Mouse (Mus musculus) left cerebral cortex, postnatal 14 days (tissue): ENCODE data around the gene Tmem81. TPM values are rescaled to one million over a fixed set of nuclear protein-coding genes. Genes with fewer than 3 reads are reported as not detected.
A peak's percentile ranks its signal among the peaks of the same experiment; 100 is the strongest.

Experiments
- DNase-seq, 2 experiments: peaks; one replicate each; pipeline ENCODE4 v3.0.0; 2021 to 2022; ENCODE audit warnings: low spot score in 2 of 2, mixed read lengths in 1 of 2
- intact Hi-C: fragments of 180-260 bp; cut with DNase I; formaldehyde crosslinking; loops from one replicate; pipeline ENCODE4 v1.15.1; 2025
- total RNA-seq, 2 experiments: library from RNA; stranded (reverse); gene quantifications; 2 replicates each; pipeline ENCODE4 v1.2.3; 2021

Tmem81 gene
- total RNA-seq, 2 experiments from 2014 or later: 2.3 to 2.7 TPM

DNA sequence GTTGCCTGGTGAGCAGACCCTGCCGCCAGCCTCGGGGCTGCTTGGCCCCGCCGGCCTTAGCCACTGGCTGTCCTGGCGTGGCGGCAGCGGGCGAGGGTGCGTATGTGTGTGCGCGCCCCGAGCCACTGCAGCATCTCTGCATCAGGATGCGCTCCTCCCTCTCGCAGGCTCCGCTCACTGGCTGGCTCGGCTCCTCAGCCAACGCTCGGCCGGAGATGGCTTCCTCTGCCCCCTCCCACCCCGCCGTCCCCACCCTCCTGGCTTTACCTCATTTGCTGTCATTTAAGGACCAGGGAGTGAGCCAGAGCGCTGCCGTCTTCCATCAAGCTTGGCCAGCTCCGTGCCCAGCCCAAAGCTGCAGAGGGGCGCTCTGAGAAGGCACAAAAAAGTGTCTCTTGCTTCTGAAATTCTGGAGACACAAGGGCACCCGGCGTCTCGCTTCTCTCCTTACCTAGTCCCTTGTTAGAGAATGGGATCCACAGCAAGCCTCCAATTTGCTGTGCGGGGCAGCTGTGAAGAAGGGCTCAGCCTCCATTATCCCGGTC is 36.8 kb downstream of the Tmem81 start, which contains the start of gene Cntn2:
Gene Cntn2, minus strand, starts transcription at position 495 of the 545 bp plus-strand sequence.
- intact Hi-C loops: no loop called here
- DNase-seq: peak; percentile 75

DNA sequence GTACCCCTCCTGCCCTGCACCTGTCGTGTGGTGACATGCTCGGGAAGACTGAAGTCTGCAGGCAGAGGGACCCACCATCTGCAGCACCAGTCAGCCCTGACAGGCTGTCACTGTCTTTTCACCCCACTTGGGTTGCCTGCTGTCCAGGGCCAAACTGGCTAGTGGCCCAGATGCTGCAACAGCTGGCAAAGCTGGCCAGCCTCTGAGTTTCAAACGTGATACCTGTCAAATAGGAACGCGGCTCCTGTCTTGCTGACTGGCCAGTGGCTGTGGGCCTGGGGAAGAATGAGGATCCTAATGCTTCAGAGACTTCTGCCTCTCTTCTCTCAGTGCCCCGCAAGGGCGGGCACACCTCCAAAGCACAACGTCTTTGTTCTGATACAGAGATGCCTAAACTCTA is 37.8 kb downstream of the Tmem81 start:
- DNase-seq: no peak
- intact Hi-C loops: no loop called here

DNA sequence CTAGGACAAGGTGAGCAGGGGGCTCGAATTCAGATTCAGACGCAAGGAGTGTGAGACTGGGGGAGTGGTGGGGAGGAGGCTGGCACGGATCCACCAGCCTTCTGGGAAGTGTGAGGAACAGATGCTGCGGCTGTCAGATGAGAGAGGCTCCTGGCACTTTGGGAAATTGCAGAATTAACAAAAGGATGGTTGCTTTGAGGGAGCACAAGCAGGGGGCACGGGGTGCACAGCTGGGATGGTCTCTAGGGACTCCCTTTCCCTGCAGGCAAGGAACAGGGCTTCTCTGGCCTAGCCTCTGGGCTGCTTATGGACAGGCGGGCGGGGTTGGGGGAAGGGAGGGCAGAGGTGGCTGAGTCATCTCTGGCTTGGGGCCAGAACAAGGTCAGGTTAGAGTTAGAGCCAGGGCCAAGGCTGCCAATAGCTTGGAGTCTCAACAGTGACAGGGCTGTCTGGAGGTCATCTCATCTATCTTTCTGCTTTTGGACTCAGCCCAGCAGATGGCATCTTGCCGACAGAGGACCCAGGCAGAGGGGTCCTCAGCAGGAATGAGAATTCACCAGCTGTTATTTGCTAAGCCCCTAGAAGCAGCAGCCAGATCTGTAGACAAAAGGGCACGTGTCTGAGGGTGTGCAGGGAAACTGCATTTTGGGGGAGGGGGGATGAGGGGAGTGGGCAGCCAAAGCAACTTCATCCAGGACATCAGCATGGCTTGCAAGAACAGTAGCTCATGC is 52.0 kb downstream of the Tmem81 start:
- peak; percentile 53 to 63 for DNase-seq

More for the DNA sequence above, 52.0 kb downstream of the Tmem81 start:
- intact Hi-C loops: no loop called here

Other genes with a start within 250 kb of the Tmem81 start
- gene Klhdc8a, start 207.6 kb upstream of the Tmem81 start, total RNA-seq: 10 to 100 TPM; 13.1 to 16.8 TPM
- 1 to 10 TPM; 1.6 to 1.7 TPM for gene Nuak2, start 190.1 kb upstream of the Tmem81 start, total RNA-seq
- gene Tmcc2, start 114.9 kb upstream of the Tmem81 start, total RNA-seq: 100 to 1,000 TPM; 128 to 132 TPM
- 10 to 100 TPM; 32.4 to 32.6 TPM for gene Dstyk, start 88.7 kb upstream of the Tmem81 start, total RNA-seq
- 10 to 100 TPM; 35.7 to 43.8 TPM for gene Rbbp5, start 28.9 kb upstream of the Tmem81 start, total RNA-seq
- gene Cntn2, start 37.0 kb downstream of the Tmem81 start, total RNA-seq: 10 to 100 TPM; 53.2 to 58.8 TPM
- 100 to 1,000 TPM; 179 to 195 TPM for gene Nfasc, start 235.6 kb downstream of the Tmem81 start, total RNA-seq